Mouse (Mus musculus) midbrain, embryonic 14.5 days (tissue): Measurements from ENCODE around the gene Relt. TPM values are rescaled to one million over a fixed set of nuclear protein-coding genes. Genes with fewer than 3 reads are reported as not detected.

Experiments
- ATAC-seq: fragments of 200-750 bp; cut with Nextera tagmentation; 2 replicates; pipeline ENCODE4 v1.8.0; 2017; ENCODE audit warnings: moderate number of reproducible peaks, moderate library complexity; ENCODE audit not compliant: low FRiP score, low TSS enrichment
- DNase-seq: peaks from one replicate; pipeline ENCODE4 v3.0.0-alpha.2; 2015
- H3K27ac ChIP-seq: fragments of 300-500 bp; sonication (generic); replicated peaks from 2 replicates; pipeline ENCODE4 v1.5.1; 2014; ENCODE audit warnings: mild to moderate bottlenecking, low read depth, low read length, moderate library complexity
- H3K27me3 ChIP-seq: fragments of 300-500 bp; sonication (generic); 2 replicates; pipeline ENCODE4 v1.6.1; 2014; ENCODE audit warnings: low read length, control low read depth, mixed read lengths; ENCODE audit not compliant: control insufficient read depth, insufficient read depth
- H3K36me3 ChIP-seq: fragments of 300-500 bp; sonication (generic); 2 replicates; pipeline ENCODE4 v1.6.1; 2014; ENCODE audit warnings: low read length, control low read depth; ENCODE audit not compliant: control insufficient read depth, insufficient read depth
- H3K4me1 ChIP-seq: fragments of 300-500 bp; sonication (generic); 2 replicates; pipeline ENCODE4 v1.6.1; 2014; ENCODE audit warnings: mild to moderate bottlenecking, antibody characterized with exemption, low read length, control low read depth; ENCODE audit not compliant: control insufficient read depth, insufficient read depth
- H3K4me2 ChIP-seq: fragments of 300-500 bp; sonication (generic); 2 replicates; pipeline ENCODE4 v1.6.1; 2014; ENCODE audit warnings: mild to moderate bottlenecking, low read length, moderate library complexity
- H3K4me3 ChIP-seq: fragments of 300-500 bp; sonication (generic); replicated peaks from 2 replicates; pipeline ENCODE4 v1.5.1; 2014; ENCODE audit warnings: low read depth, low read length
- H3K9ac ChIP-seq: fragments of 300-500 bp; sonication (generic); replicated peaks from 2 replicates; pipeline ENCODE4 v1.6.1; 2014; ENCODE audit warnings: mild to moderate bottlenecking, low read length, moderate library complexity
- H3K9me3 ChIP-seq: fragments of 300-500 bp; sonication (generic); 2 replicates; pipeline ENCODE4 v1.6.1; 2016; ENCODE audit warnings: low read length, control low read depth, mixed read lengths; ENCODE audit not compliant: control insufficient read depth
- WGBS: fragments of 180-500 bp; shearing (Covaris S2); extraction: QIAGEN DNeasy Blood & Tissue Kit; methylation state at CpG from one replicate; pipeline ENCODE4 v1.1.7; 2014; 5-methylcytosine and 5-hydroxymethylcytosine counted together
- polyA plus RNA-seq: library from polyadenylated mRNA; unstranded; fragments of >200 nt; fragmentation: Nextera tagmentation; extraction: Ambion mirVana; gene quantifications from 2 replicates; pipeline ENCODE4 v1.2.1, GENCODE M21; 2014

The Relt gene
- polyA plus RNA-seq, 1 experiment from 2014 or later = 4.5 TPM

DNA sequence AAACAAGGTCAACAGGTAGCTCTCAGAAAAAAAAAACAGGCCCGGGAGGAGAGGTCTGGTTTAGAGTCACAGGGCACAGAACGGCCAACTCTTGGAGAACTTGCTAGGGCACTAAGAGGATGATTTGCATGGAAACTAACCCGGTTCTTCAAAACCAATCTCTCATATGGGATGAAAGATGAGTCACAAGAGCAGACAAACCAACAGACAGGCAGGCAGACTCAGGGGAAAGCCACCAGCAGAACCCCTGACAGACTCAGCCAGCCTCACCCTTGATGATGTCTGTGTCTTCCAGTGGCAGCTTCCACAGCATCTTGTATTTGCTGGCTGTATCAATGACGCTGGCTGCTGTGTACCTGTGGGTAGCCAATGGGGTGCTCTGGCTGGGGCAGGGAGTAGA, 18.7 kb upstream of the Relt start:
- Histone ChIP-seq H3K9ac (no peak overlapping the region), H3K27ac (no peak overlapping the region), H3K36me3 (peaks cover 72% of the 10 kb centered on the region), H3K4me1 (no peaks in the 10 kb centered on the region), H3K4me3 (no peak overlapping the region), H3K9me3 (no peaks in the 10 kb centered on the region), H3K27me3 (no peaks in the 10 kb centered on the region), H3K4me2 (no peak overlapping the region)
- 90% methylated on average over 4 of the region's 4 CpGs for WGBS
- ATAC-seq = no peak
- DNase-seq = no peak

- Histone ChIP-seq H3K27me3 (no peaks in the 10 kb centered on the region), H3K4me1 (no peaks in the 10 kb centered on the region), H3K4me3 (no peak overlapping the region), H3K9ac (no peak overlapping the region), H3K9me3 (no peaks in the 10 kb centered on the region), H3K36me3 (peaks cover 74% of the 10 kb centered on the region), H3K4me2 (no peak overlapping the region), H3K27ac (no peak overlapping the region)
- DNase-seq (no peak), ATAC-seq (no peak)
- 90% methylated on average over 9 of the region's 9 CpGs for WGBS
Measured at GRCm38 (mm10) chr7:100881531-100881930, 18.3 kb upstream of the Relt start.

DNA sequence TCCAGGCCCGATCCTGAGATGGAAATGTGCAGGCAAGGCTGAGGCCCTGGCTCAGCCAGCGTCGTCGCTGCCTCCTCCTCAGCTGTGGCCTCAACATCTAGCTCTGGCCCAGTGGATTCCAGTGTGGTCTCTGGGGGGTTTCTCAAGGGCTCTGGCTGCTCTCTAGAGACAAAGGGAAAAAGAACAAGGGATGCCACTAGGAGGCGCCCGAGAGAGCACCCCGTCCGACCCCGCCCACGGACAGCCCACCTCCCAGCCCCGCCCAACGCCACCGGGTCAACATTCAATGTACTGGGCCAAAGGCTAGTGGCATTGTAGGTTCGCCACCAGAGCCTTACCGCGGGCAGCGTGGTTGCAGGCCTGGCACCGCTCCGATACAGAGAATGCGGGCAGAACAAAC, 16.3 kb upstream of the Relt start:
- peak; percentile 70 for DNase-seq
- no peak for ATAC-seq
- WGBS = 15% methylated on average over 20 of the region's 20 CpGs
- Histone ChIP-seq H3K27ac (no peak overlapping the region), H3K9me3 (no peaks in the 10 kb centered on the region), H3K4me3 (no peak overlapping the region), H3K4me2 (no peak overlapping the region), H3K27me3 (no peaks in the 10 kb centered on the region), H3K36me3 (peaks cover 72% of the 10 kb centered on the region), H3K9ac (no peak overlapping the region), H3K4me1 (no peaks in the 10 kb centered on the region)

DNA sequence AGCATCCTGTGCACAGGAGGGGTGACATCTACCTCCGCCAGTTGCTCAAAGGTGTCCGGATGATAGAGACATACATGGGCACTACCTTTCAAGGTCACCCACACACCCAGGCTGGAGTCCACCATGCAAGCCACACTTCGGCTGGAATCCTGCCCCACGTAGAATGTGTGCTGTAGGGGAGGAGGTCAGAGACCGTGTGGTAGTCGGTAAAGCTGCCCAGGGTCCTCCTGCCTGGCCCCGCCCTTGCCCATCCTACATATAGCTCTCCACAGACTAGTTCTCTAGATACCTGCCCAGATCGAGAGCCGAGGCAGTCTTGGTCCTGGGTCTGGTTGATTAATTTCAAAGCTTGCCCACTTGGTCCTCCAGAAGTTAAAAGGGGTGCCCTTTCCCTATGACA, 13.5 kb upstream of the Relt start:
- H3K36me3 ChIP-seq = peaks cover 60% of the 10 kb centered on the region

GRCm38 (mm10) chr7:100876293-100876692, 13.0 kb upstream of the Relt start:
- no peaks in the 10 kb centered on the region for H3K27me3 ChIP-seq
- no peak for ATAC-seq
- no peak for DNase-seq
- 93% methylated on average over 13 of the region's 13 CpGs for WGBS
- H3K9ac ChIP-seq = no peak overlapping the region
- no peaks in the 10 kb centered on the region for H3K9me3 ChIP-seq
- H3K4me2 ChIP-seq = no peak overlapping the region
- no peak overlapping the region for H3K4me3 ChIP-seq
- no peaks in the 10 kb centered on the region for H3K4me1 ChIP-seq
- no peak overlapping the region for H3K27ac ChIP-seq
- peaks cover 56% of the 10 kb centered on the region for H3K36me3 ChIP-seq

More for the DNA sequence above, 13.5 kb upstream of the Relt start:
- Histone ChIP-seq H3K9ac (no peak overlapping the region), H3K9me3 (no peaks in the 10 kb centered on the region), H3K27ac (no peak overlapping the region), H3K4me2 (no peak overlapping the region), H3K4me3 (no peak overlapping the region), H3K4me1 (no peaks in the 10 kb centered on the region), H3K27me3 (no peaks in the 10 kb centered on the region)
- 94% methylated on average over 9 of the region's 9 CpGs for WGBS
- DNase-seq (no peak), ATAC-seq (no peak)

DNA sequence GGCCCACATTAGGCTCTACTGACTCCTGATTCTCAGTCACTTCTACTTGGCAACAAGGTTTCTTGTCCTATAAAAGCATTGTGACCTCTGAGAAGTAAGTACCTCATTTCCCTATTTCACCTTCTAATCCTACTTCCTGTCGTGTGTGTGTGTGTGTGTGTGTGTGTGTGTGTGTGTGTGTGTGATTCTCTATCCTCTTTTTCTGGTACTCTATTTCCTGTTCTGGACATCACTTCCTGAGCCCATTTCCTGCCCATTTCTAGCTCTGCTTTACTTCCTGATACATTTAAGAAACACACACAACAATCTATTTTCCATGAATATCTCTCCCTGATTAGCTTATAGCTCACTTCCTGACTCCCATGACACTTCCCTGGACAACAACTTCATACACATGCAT, 12.6 kb upstream of the Relt start:
- Histone ChIP-seq H3K9me3 (no peaks in the 10 kb centered on the region), H3K9ac (no peak overlapping the region), H3K27me3 (no peaks in the 10 kb centered on the region), H3K27ac (no peak overlapping the region), H3K36me3 (peaks cover 52% of the 10 kb centered on the region), H3K4me1 (no peaks in the 10 kb centered on the region), H3K4me2 (no peak overlapping the region), H3K4me3 (no peak overlapping the region)
- ATAC-seq (no peak), DNase-seq (no peak)
- WGBS = 88% methylated on average over 1 of the region's 1 CpGs

DNA sequence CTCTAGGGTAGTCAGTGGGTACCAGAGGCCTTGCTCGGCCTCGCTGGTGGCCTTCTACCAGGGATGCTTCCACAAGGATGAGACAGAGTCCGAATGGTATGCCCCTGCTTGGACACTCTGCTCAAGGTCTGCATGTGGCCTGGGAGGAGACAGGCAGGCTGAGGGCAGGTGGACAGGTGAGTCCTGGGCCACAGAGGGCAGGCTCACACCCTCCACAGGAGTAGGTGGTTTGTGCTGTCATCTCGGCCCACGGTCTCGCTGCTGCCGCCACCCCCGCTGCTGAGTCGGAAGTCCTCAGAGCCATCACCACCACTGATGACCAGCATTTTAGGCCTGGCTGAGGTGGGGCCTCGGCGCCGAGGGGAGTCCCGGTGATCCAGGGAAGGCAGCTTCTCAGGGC, 10.0 kb upstream of the Relt start:
- peaks cover 33% of the 10 kb centered on the region for H3K36me3 ChIP-seq
- WGBS = 95% methylated on average over 13 of the region's 13 CpGs
- no peak for DNase-seq

GRCm38 (mm10) chr7:100871892-100872291, 8.6 kb upstream of the Relt start:
- WGBS = 88% methylated on average over 5 of the region's 5 CpGs
- Histone ChIP-seq H3K4me3 (no peak overlapping the region), H3K4me2 (no peak overlapping the region), H3K27me3 (no peaks in the 10 kb centered on the region), H3K27ac (no peak overlapping the region), H3K9me3 (no peaks in the 10 kb centered on the region), H3K9ac (no peak overlapping the region), H3K4me1 (no peaks in the 10 kb centered on the region), H3K36me3 (peaks cover 21% of the 10 kb centered on the region)
- no peak for ATAC-seq
- no peak for DNase-seq

More for the DNA sequence above, 10.0 kb upstream of the Relt start:
- ATAC-seq = no peak
- H3K27me3 ChIP-seq = no peaks in the 10 kb centered on the region
- H3K4me2 ChIP-seq = no peak overlapping the region
- no peaks in the 10 kb centered on the region for H3K9me3 ChIP-seq
- H3K4me3 ChIP-seq = no peak overlapping the region
- no peak overlapping the region for H3K27ac ChIP-seq
- H3K4me1 ChIP-seq = no peaks in the 10 kb centered on the region
- no peak overlapping the region for H3K9ac ChIP-seq

GRCm38 (mm10) chr7:100871355-100871754, 8.1 kb upstream of the Relt start:
- Histone ChIP-seq H3K4me2 (no peak overlapping the region), H3K27ac (no peak overlapping the region), H3K36me3 (peaks cover 18% of the 10 kb centered on the region), H3K4me3 (no peak overlapping the region), H3K27me3 (no peaks in the 10 kb centered on the region), H3K9ac (no peak overlapping the region), H3K4me1 (no peaks in the 10 kb centered on the region), H3K9me3 (no peaks in the 10 kb centered on the region)
- DNase-seq (no peak), ATAC-seq (no peak)
- WGBS = 92% methylated on average over 4 of the region's 4 CpGs
